Mouse (Mus musculus) testis, adult 2 months (tissue): ENCODE measurements around the gene Doxl2.

Experiments
- CTCF ChIP-seq: fragments of 200-500 bp; IDR thresholded peaks from 2 replicates; pipeline ENCODE4 v1.5.1; 2012; ENCODE audit warnings: low read depth, mild to moderate bottlenecking, inconsistent platforms, low read length, moderate library complexity; ENCODE audit not compliant: control insufficient read depth, insufficient read depth, insufficient replicate concordance
- POLR2A ChIP-seq: fragments of 200-500 bp; IDR thresholded peaks from 2 replicates; pipeline ENCODE4 v1.6.1; 2012; ENCODE audit warnings: low read depth, mild to moderate bottlenecking, inconsistent platforms, low read length, moderate library complexity; ENCODE audit not compliant: control insufficient read depth

- no peak for TF ChIP-seq POLR2A
- TF ChIP-seq CTCF, result no peak
Measured at GRCm38 (mm10) chr6:49025290-49025689, 50.5 kb downstream of the Doxl2 start.
